19 mouse cellular contexts compared by ENCODE assay signal in genomic region chr8:117417830-117418229, GRCm38 (mm10).
"Had no signal": no experiment of that assay in that cellular context is flagged by ENCODE, and none has a peak within 500 bp of the region (broad histone marks: within the 10 kb centered on the region; RNA-seq: fewer than 3 reads in every experiment).

No protein-coding gene starts in this region.

- H3K9ac ChIP-seq: liver, embryonic 12.5 days; liver, embryonic 14.5 days; lung, embryonic 15.5 days; midbrain, embryonic 12.5 days; neural tube, embryonic 13.5 days; neural tube, embryonic 15.5 days had no signal

- DNase-seq: lung, postnatal 4 days; midbrain, embryonic 14.5 days; retina, postnatal 1 day; right cerebral cortex, adult 18-20 months; right cerebral cortex, postnatal 25 days; right cerebral cortex, postnatal 4 days; spleen, adult 18-20 months; thymus, adult 18-20 months; thymus, postnatal 14 days; thymus, postnatal 36 days had no signal

- H3K4me2 ChIP-seq: liver, embryonic 12.5 days; lung, embryonic 15.5 days; midbrain, embryonic 12.5 days; neural tube, embryonic 13.5 days; neural tube, embryonic 15.5 days had no signal

- H3K27ac ChIP-seq: liver, embryonic 12.5 days; liver, embryonic 14.5 days; lung, embryonic 15.5 days; midbrain, embryonic 10.5 days; midbrain, embryonic 12.5 days; neural tube, embryonic 13.5 days; neural tube, embryonic 15.5 days had no signal

- H3K4me1 ChIP-seq: liver, embryonic 12.5 days; lung, embryonic 15.5 days; midbrain, embryonic 10.5 days; midbrain, embryonic 12.5 days had no signal

- H3K9me3 ChIP-seq: liver, embryonic 12.5 days; lung, embryonic 15.5 days; midbrain, embryonic 10.5 days; midbrain, embryonic 12.5 days; neural tube, embryonic 13.5 days; neural tube, embryonic 15.5 days had no signal

- ATAC-seq: liver, embryonic 12.5 days; midbrain, embryonic 16.5 days had no signal

- H3K4me3 ChIP-seq: liver, embryonic 12.5 days; lung, embryonic 15.5 days; midbrain, embryonic 10.5 days; midbrain, embryonic 12.5 days; myocyte; neural tube, embryonic 13.5 days; neural tube, embryonic 15.5 days had no signal

- H3K27me3 ChIP-seq: liver, embryonic 12.5 days; lung, embryonic 15.5 days; midbrain, embryonic 12.5 days; neural tube, embryonic 13.5 days; neural tube, embryonic 15.5 days had no signal
